8 mouse cellular contexts compared by ENCODE assay signal in the genomic region with DNA sequence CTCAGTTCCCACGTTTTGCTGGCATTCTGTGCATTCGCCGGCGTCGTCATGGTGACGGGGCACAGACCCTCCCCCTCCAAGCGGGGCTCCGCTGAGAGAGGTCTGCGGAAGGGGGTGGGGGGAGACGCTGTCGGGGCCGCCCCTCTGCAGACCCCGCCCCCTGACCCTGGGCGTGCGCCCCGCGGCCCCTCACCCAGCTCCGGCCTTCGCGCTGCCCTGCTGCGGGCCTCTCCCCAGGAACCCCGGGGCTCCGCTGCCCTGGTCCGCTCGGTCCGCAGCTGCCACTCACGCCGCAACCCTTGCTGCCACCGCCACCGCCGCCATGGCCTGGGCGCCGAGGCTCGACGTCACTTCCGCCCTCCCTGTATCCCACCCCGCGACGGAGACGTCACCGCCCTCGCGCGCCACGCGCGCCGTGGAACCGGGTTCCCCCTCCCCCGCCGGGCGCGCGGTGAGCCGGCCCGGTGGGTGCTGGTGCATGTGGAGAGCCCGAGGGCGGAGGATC. TPM values are rescaled to one million over a fixed set of nuclear protein-coding genes. Genes with fewer than 3 reads are reported as not detected.
DNase-seq lines count a peak whose midpoint lies in the region; ATAC-seq and TF ChIP-seq lines count a peak whose summit lies in the region.

TSS of gene Ring1 (minus strand) at position 364 of the 505 bp plus-strand sequence.

- peak within 1 kb of the TSS; percentile 23; the same call in 1 of the 2 replicates for H3K27ac ChIP-seq in bone marrow macrophage, adult 2 months (ENCODE audit: insufficient read depth, low read depth, low read length)
- peak within 1 kb of the TSS; percentile 88 for H3K27ac ChIP-seq in heart, embryonic 13.5 days (replicated peaks)
- H3K27ac ChIP-seq in liver, embryonic 14.5 days, result peak within 1 kb of the TSS; percentile 26
- peak within 1 kb of the TSS; percentile 97 for H3K27ac ChIP-seq in neural tube, embryonic 11.5 days (ENCODE audit: low read depth, low read length)

- H3K4me3 ChIP-seq in C2C12 (ENCODE audit: insufficient read depth, poor library complexity, severe bottlenecking), result peak within 1 kb of the TSS; percentile 61
- H3K4me3 ChIP-seq in bone marrow macrophage, adult 2 months (ENCODE audit: insufficient read depth, low read length), result peak within 1 kb of the TSS; percentile 69
- peak within 1 kb of the TSS; percentile 87 for H3K4me3 ChIP-seq in heart, embryonic 13.5 days
- peak within 1 kb of the TSS; percentile 69 to 81 for H3K4me3 ChIP-seq in liver, embryonic 14.5 days (ENCODE audit: insufficient read depth in 1 of 2, low read depth in 2 of 2, low read length in 2 of 2)
- H3K4me3 ChIP-seq in neural tube, embryonic 11.5 days (ENCODE audit: low read depth, low read length), result peak within 1 kb of the TSS; percentile 95

- H3K79me3 ChIP-seq in C2C12 (ENCODE audit: low read depth), result peaks cover 6% of the 10 kb centered on the region

- peaks cover 10% of the 10 kb centered on the region for H3K9me3 ChIP-seq in heart, embryonic 13.5 days
- no peaks in the 10 kb centered on the region for H3K9me3 ChIP-seq in liver, embryonic 14.5 days (ENCODE audit: control insufficient read depth, low read length)
- H3K9me3 ChIP-seq in neural tube, embryonic 11.5 days (ENCODE audit: control insufficient read depth, low read length), result peaks cover 5% of the 10 kb centered on the region

- ATAC-seq in erythroid progenitor cell, adult 5-6 weeks (replicated peaks; ENCODE audit: low FRiP score, poor library complexity, severe bottlenecking), result peak; percentile 59
- peak; percentile 42; the same call in 1 of the 2 replicates for ATAC-seq in heart, embryonic 13.5 days (ENCODE audit: extremely low read depth, insufficient number of reproducible peaks, low FRiP score, low TSS enrichment)
- ATAC-seq in liver, embryonic 14.5 days (ENCODE audit: insufficient read depth), result peak; percentile 48
- peak; percentile 54 for ATAC-seq in neural tube, embryonic 11.5 days (ENCODE audit: insufficient read depth, low FRiP score, low TSS enrichment)

- H3K79me2 ChIP-seq in C2C12 (ENCODE audit: control insufficient read depth, insufficient read depth), result peaks cover 11% of the 10 kb centered on the region

- TF ChIP-seq CTCF in C2C12 (IDR thresholded peaks at IDR 0.05; ENCODE audit: control insufficient read depth, insufficient read depth, insufficient read length), result no peak
- TF ChIP-seq CTCF in bone marrow macrophage, adult 2 months (IDR thresholded peaks at IDR 0.05; ENCODE audit: low read depth, low read length), result no peak
- no peak for TF ChIP-seq CTCF in liver, embryonic 14.5 days (IDR thresholded peaks at IDR 0.05; ENCODE audit: low read depth)

- TF ChIP-seq EP300 in liver, embryonic 14.5 days (IDR thresholded peaks at IDR 0.05; ENCODE audit: low read depth), result no peak

- peaks cover 14% of the 10 kb centered on the region for H3K36me3 ChIP-seq in C2C12 (ENCODE audit: control insufficient read depth, insufficient read depth)
- peaks cover 49% of the 10 kb centered on the region for H3K36me3 ChIP-seq in heart, embryonic 13.5 days
- peaks cover 6% of the 10 kb centered on the region for H3K36me3 ChIP-seq in liver, embryonic 14.5 days (replicated peaks; ENCODE audit: control insufficient read depth, insufficient read depth, low read depth)
- H3K36me3 ChIP-seq in neural tube, embryonic 11.5 days (ENCODE audit: control insufficient read depth, insufficient read depth, low read length), result peaks cover 30% of the 10 kb centered on the region

- TF ChIP-seq POLR2A in bone marrow macrophage, adult 2 months (IDR thresholded peaks at IDR 0.05; ENCODE audit: borderline replicate concordance, low read depth, low read length), result no peak

- peak within 1 kb of the TSS; percentile 98 for H3K4me2 ChIP-seq in heart, embryonic 13.5 days
- peak within 1 kb of the TSS; percentile 74 for H3K4me2 ChIP-seq in liver, embryonic 14.5 days (ENCODE audit: low read depth)
- H3K4me2 ChIP-seq in neural tube, embryonic 11.5 days (ENCODE audit: low read depth), result peak within 1 kb of the TSS; percentile 90

- peak; percentile 92 for DNase-seq in kidney, postnatal 10 days
- DNase-seq in liver, embryonic 14.5 days (ENCODE audit: low read depth in 3 of 3, low spot score in 3 of 3), result no peak
- DNase-seq in neural tube, embryonic 11.5 days (ENCODE audit: low spot score), result peak; percentile 92
- DNase-seq in telencephalon, adult 2 months (ENCODE audit: low read depth, low spot score), result peak; percentile 53

- no peaks in the 10 kb centered on the region for H3K27me3 ChIP-seq in C2C12 (ENCODE audit: control insufficient read depth, insufficient read depth, insufficient read length)
- H3K27me3 ChIP-seq in heart, embryonic 13.5 days (replicated peaks), result no peaks in the 10 kb centered on the region
- no peaks in the 10 kb centered on the region for H3K27me3 ChIP-seq in liver, embryonic 14.5 days (ENCODE audit: control insufficient read depth, insufficient read depth, low read length)
- no peaks in the 10 kb centered on the region for H3K27me3 ChIP-seq in neural tube, embryonic 11.5 days (ENCODE audit: control insufficient read depth, insufficient read depth, low read length)

- H3K9ac ChIP-seq in heart, embryonic 13.5 days, result peak within 1 kb of the TSS; percentile 97
- peak within 1 kb of the TSS; percentile 88 for H3K9ac ChIP-seq in liver, embryonic 14.5 days (replicated peaks)
- peak within 1 kb of the TSS; percentile 98 for H3K9ac ChIP-seq in neural tube, embryonic 11.5 days (ENCODE audit: low read length)

- WGBS in heart, embryonic 13.5 days, result 0% methylated on average over 49 of the region's 58 CpGs
- WGBS in liver, embryonic 14.5 days (ENCODE audit: insufficient replicate concordance), result 0% methylated on average over 28 of the region's 58 CpGs
- 0% methylated on average over 30 of the region's 58 CpGs for WGBS in neural tube, embryonic 11.5 days

- peaks cover 18% of the 10 kb centered on the region for H3K4me1 ChIP-seq in bone marrow macrophage, adult 2 months (ENCODE audit: control insufficient read depth, insufficient read depth, low read length)
- peaks cover 46% of the 10 kb centered on the region for H3K4me1 ChIP-seq in heart, embryonic 13.5 days
- H3K4me1 ChIP-seq in liver, embryonic 14.5 days (replicated peaks; ENCODE audit: control insufficient read depth in 2 of 2, insufficient read depth in 2 of 2, low read length in 1 of 2), result peaks cover 4 to 14% of the 10 kb centered on the region in 2 experiments
- peaks cover 33% of the 10 kb centered on the region for H3K4me1 ChIP-seq in neural tube, embryonic 11.5 days (ENCODE audit: control insufficient read depth, insufficient read depth, low read length)

- peak within 1 kb of the TSS; percentile 87 for H3ac ChIP-seq in C2C12 (ENCODE audit: control insufficient read depth, insufficient read length, low read depth)

TF ChIP-seq in C2C12, 6 proteins besides CTCF, POLR2A, EP300 and RAD21:
- peak; percentile 52 for TF ChIP-seq MAX (IDR thresholded peaks at IDR 0.05)
- TF ChIP-seq USF1 (IDR thresholded peaks at IDR 0.05; ENCODE audit: low read depth), result no peak
- no peak for TF ChIP-seq MYOD1 (IDR thresholded peaks at IDR 0.05; ENCODE audit: control insufficient read depth, insufficient read length, low read depth)
- no peak for TF ChIP-seq CEBPB (IDR thresholded peaks at IDR 0.05; ENCODE audit: low read depth)
- no peak for TF ChIP-seq MYOG (IDR thresholded peaks at IDR 0.05; ENCODE audit: control insufficient read depth, extremely low read depth, insufficient read length)
- no peak for TF ChIP-seq FOSL1 (IDR thresholded peaks at IDR 0.05; ENCODE audit: insufficient read depth, low read length, poor library complexity, severe bottlenecking)
TF ChIP-seq in C2C12: peak in this region for 1.

RNA-seq across cellular contexts. Expression of gene Ring1, which starts in this region (rescaled TPM):
- polyA plus RNA-seq in C2C12 (2012; fragmentation: generic; extraction: Trizol), result 26.8 TPM
- 22.8 and 22.9 TPM in 2 replicates for polyA plus RNA-seq in bone marrow macrophage, adult 2 months (2012; ENCODE audit: insufficient read depth, insufficient read length, missing spikeins)
- total RNA-seq in erythroid progenitor cell, adult 5-6 weeks (2015; ENCODE audit: low replicate concordance), result 1.3 and 2.5 TPM in 2 replicates
- total RNA-seq in erythroid progenitor cell, adult 5-6 weeks (2017; ENCODE audit: low replicate concordance), result 1.9 and 2.0 TPM in 2 replicates
- 10.4 and 14.9 TPM in 2 replicates for polyA plus RNA-seq in heart, embryonic 13.5 days (2015; fragmentation: Nextera tagmentation; extraction: Ambion mirVana)
- polyA plus RNA-seq in liver, embryonic 14.5 days (2012; rRNA removed), result 7.6 and 9.7 TPM in 2 replicates
- 1.2 and 1.7 TPM in 2 replicates for polyA plus RNA-seq in liver, embryonic 14.5 days (2014; fragmentation: Nextera tagmentation; extraction: Ambion mirVana)
- polyA plus RNA-seq in neural tube, embryonic 11.5 days (2014; fragmentation: Nextera tagmentation; extraction: Ambion mirVana), result 5.2 and 8.4 TPM in 2 replicates

Comparison
In these comparisons a context has a peak if more than half of its experiments do, and no peak if none do; other contexts are left out.
1. H3K27ac ChIP-seq: peak in every context shown above with its lines; median percentile 97 in neural tube, embryonic 11.5 days; 88 in heart, embryonic 13.5 days; 26 in liver, embryonic 14.5 days; 23 in bone marrow macrophage, adult 2 months.
2. DNase-seq: peak in kidney, postnatal 10 days (single experiment), neural tube, embryonic 11.5 days (single experiment) and telencephalon, adult 2 months (single experiment); none in liver, embryonic 14.5 days (0 of 3).
3. Peak in every context shown above with its lines, with median percentiles within 50 percentile points of each other: H3K4me3 ChIP-seq, ATAC-seq, H3K4me2 ChIP-seq and H3K9ac ChIP-seq.